Mouse (Mus musculus): Measurements from ENCODE around the gene Cactin. TPM values are rescaled to one million over a fixed set of nuclear protein-coding genes. Genes with fewer than 3 reads are reported as not detected.

Cactin gene
- 43.9 and 45.0 TPM in 2 replicates for polyA plus RNA-seq (2012; rRNA removed)

GRCm38 (mm10) chr10:81320550-81321347 lies at the start of gene Cactin:
Cactin (plus strand) TSS chr10:81321103.

GRCm38 (mm10) chr10:81291511-81292104 lies 29.3 kb upstream of the Cactin start, which contains the start of gene Tjp3:
Tjp3 (minus strand) TSS chr10:81291581.

GRCm38 (mm10) chr10:81292554-81293333 lies 28.2 kb upstream of the Cactin start, which contains the start of gene Pip5k1c:
Pip5k1c (plus strand) TSS chr10:81292963.

GRCm38 (mm10) chr10:81328386-81328785 lies 7.5 kb downstream of the Cactin start, which contains the start of gene Tbxa2r:
Tbxa2r (plus strand) TSS chr10:81328731.

GRCm38 (mm10) chr10:81342686-81343505 lies 22.0 kb downstream of the Cactin start, which contains the start of gene Gipc3:
Gipc3 (minus strand) TSS chr10:81343266.

GRCm38 (mm10) chr10:81350351-81351063 lies 29.6 kb downstream of the Cactin start, which contains the start of gene Hmg20b:
Hmg20b (minus strand) TSS chr10:81350480.

GRCm38 (mm10) chr10:81356991-81357844 lies 36.3 kb downstream of the Cactin start, which contains the start of gene Mfsd12:
Mfsd12 (plus strand) TSS chr10:81357491.

GRCm38 (mm10) chr10:81365672-81366476 lies 45.0 kb downstream of the Cactin start, which contains the start of gene 4930404N11Rik:
4930404N11Rik (minus strand) TSS chr10:81365816.

Other genes starting within 250 kb of the Cactin start
- gene Creb3l3, start 222.2 kb upstream of the Cactin start, polyA plus RNA-seq (2012; rRNA removed): 0.23 and 0.35 TPM in 2 replicates
- gene Map2k2, start 215.2 kb upstream of the Cactin start, polyA plus RNA-seq (2012; rRNA removed): 179 and 186 TPM in 2 replicates
- 10.6 and 12.4 TPM in 2 replicates for gene Zbtb7a, start 185.9 kb upstream of the Cactin start, polyA plus RNA-seq (2012; rRNA removed)
- gene Pias4, start 153.2 kb upstream of the Cactin start, polyA plus RNA-seq (2012; rRNA removed): 41.9 and 42.9 TPM in 2 replicates
- gene Eef2, start 144.5 kb upstream of the Cactin start, polyA plus RNA-seq (2012; rRNA removed): 1,386 and 1,461 TPM in 2 replicates
- gene Dapk3, start 138.1 kb upstream of the Cactin start, polyA plus RNA-seq (2012; rRNA removed): 78.9 and 87.7 TPM in 2 replicates
- gene 4930442H23Rik, start 137.3 kb upstream of the Cactin start, polyA plus RNA-seq (2012; rRNA removed): not detected in 2 replicates
- gene Nmrk2, start 119.1 kb upstream of the Cactin start, polyA plus RNA-seq (2012; rRNA removed): 0.14 and 0.18 TPM in 2 replicates
- gene Atcay, start 90.3 kb upstream of the Cactin start, polyA plus RNA-seq (2012; rRNA removed): 103 and 115 TPM in 2 replicates
- gene Zfr2, start 87.9 kb upstream of the Cactin start, polyA plus RNA-seq (2012; rRNA removed): 56.2 and 61.9 TPM in 2 replicates
- 27.4 and 30.6 TPM in 2 replicates for gene Matk, start 68.2 kb upstream of the Cactin start, polyA plus RNA-seq (2012; rRNA removed)
- gene Mrpl54, start 54.2 kb upstream of the Cactin start, polyA plus RNA-seq (2012; rRNA removed): 88.3 and 93.2 TPM in 2 replicates
- gene Apba3, start 54.1 kb upstream of the Cactin start, polyA plus RNA-seq (2012; rRNA removed): 42.9 and 51.3 TPM in 2 replicates
- 4.5 and 4.8 TPM in 2 replicates for gene Tjp3, start 29.5 kb upstream of the Cactin start, polyA plus RNA-seq (2012; rRNA removed)
- gene Pip5k1c, start 28.1 kb upstream of the Cactin start, polyA plus RNA-seq (2012; rRNA removed): 190 and 197 TPM in 2 replicates
- 3.5 and 4.3 TPM in 2 replicates for gene Tbxa2r, start 7.6 kb downstream of the Cactin start, polyA plus RNA-seq (2012; rRNA removed)
- gene Gipc3, start 22.2 kb downstream of the Cactin start, polyA plus RNA-seq (2012; rRNA removed): 0.04 and 0.13 TPM in 2 replicates
- gene Hmg20b, start 29.4 kb downstream of the Cactin start, polyA plus RNA-seq (2012; rRNA removed): 68.8 and 75.6 TPM in 2 replicates
- 10.2 and 11.7 TPM in 2 replicates for gene Mfsd12, start 36.4 kb downstream of the Cactin start, polyA plus RNA-seq (2012; rRNA removed)
- 0.14 and 0.44 TPM in 2 replicates for gene 4930404N11Rik, start 44.7 kb downstream of the Cactin start, polyA plus RNA-seq (2012; rRNA removed)
- gene Fzr1, start 57.4 kb downstream of the Cactin start, polyA plus RNA-seq (2012; rRNA removed): 130 and 138 TPM in 2 replicates
- 65.9 and 67.3 TPM in 2 replicates for gene Dohh, start 63.3 kb downstream of the Cactin start, polyA plus RNA-seq (2012; rRNA removed)
- 6.7 and 7.1 TPM in 2 replicates for gene Gm48551, start 63.4 kb downstream of the Cactin start, polyA plus RNA-seq (2012; rRNA removed)
- 8.2 and 10.2 TPM in 2 replicates for gene Gm48552, start 67.9 kb downstream of the Cactin start, polyA plus RNA-seq (2012; rRNA removed)
- gene Smim24, start 71.9 kb downstream of the Cactin start, polyA plus RNA-seq (2012; rRNA removed): 3.1 and 3.9 TPM in 2 replicates
- 11.0 and 17.7 TPM in 2 replicates for gene Nfic, start 134.5 kb downstream of the Cactin start, polyA plus RNA-seq (2012; rRNA removed)
- 286 and 299 TPM in 2 replicates for gene Celf5, start 161.6 kb downstream of the Cactin start, polyA plus RNA-seq (2012; rRNA removed)
- 145 and 155 TPM in 2 replicates for gene Ncln, start 175.3 kb downstream of the Cactin start, polyA plus RNA-seq (2012; rRNA removed)
- gene S1pr4, start 179.0 kb downstream of the Cactin start, polyA plus RNA-seq (2012; rRNA removed): 0.34 and 0.43 TPM in 2 replicates
- gene Gna15, start 203.1 kb downstream of the Cactin start, polyA plus RNA-seq (2012; rRNA removed): 0.84 and 1.1 TPM in 2 replicates
- 94.4 and 98.2 TPM in 2 replicates for gene Gna11, start 224.1 kb downstream of the Cactin start, polyA plus RNA-seq (2012; rRNA removed)
- gene Aes, start 238.4 kb downstream of the Cactin start, polyA plus RNA-seq (2012; rRNA removed): 534 and 542 TPM in 2 replicates